Mouse (Mus musculus) R1 (cell line): ENCODE measurements around the gene Mcm9.
"Not testable (repeated sequence)": the region's sequence is repeated elsewhere in the genome, so short reads cannot be mapped to it uniquely, and the experiment has no call there.

Experiments
- DNase-seq: peaks from one replicate; pipeline ENCODE4 v3.0.0-alpha.2; 2018; ENCODE audit warnings: low read depth, low spot score

Gene Mcm9

DNA sequence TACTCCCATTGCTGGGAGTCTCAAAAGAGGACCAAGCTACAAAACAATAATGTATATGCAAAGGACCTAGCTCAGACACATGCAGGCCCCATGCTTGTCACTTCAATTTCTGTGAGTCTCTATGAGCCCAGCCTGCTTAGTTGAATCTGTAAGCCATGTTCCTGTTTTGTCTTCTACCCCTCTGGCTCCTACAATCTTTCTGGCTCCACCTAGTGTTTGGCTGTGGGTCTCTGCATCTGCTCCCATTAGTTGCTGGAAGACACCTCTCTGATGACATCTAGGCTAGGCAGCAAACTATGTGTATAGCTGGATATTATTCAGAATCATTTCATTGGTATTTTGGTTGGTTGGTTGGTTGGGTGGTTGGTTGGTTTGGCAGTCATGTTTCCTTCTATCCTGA, 130.7 kb downstream of the Mcm9 start:
- no peak for DNase-seq

DNA sequence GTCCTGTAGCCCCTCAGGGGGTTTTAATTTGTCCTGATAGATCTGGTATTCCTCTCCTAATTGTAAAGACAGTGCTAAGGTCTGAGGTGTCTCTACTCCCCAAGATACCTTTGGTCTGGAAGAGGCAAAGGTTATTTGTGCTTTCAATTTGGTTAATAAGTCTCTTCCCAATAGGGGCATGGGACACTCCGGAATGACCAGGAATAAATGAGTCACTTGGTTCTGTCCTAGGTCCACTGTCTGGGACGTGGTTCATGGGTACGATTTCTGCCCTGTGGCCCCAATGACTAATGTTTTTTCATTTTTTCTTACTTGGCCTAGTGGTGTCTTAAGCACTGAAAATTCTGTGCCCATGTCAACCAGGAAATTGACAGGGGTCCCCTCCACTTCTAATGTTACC, 134.9 kb downstream of the Mcm9 start:
- DNase-seq = not testable (repeated sequence)

GRCm38 (mm10) chr10:53493954-53494353, 136.3 kb downstream of the Mcm9 start:
- DNase-seq = no peak
